Mouse (Mus musculus) testis, adult 2 months (tissue): Measurements from ENCODE around the gene Slc26a8.

Experiments
- CTCF ChIP-seq: fragments of 200-500 bp; IDR thresholded peaks from 2 replicates; pipeline ENCODE4 v1.5.1; 2012; ENCODE audit warnings: low read depth, mild to moderate bottlenecking, inconsistent platforms, low read length, moderate library complexity; ENCODE audit not compliant: control insufficient read depth, insufficient read depth, insufficient replicate concordance
- POLR2A ChIP-seq: fragments of 200-500 bp; IDR thresholded peaks from 2 replicates; pipeline ENCODE4 v1.6.1; 2012; ENCODE audit warnings: low read depth, mild to moderate bottlenecking, inconsistent platforms, low read length, moderate library complexity; ENCODE audit not compliant: control insufficient read depth

- TF ChIP-seq CTCF = no peak
- TF ChIP-seq POLR2A = no peak
Observed at GRCm38 (mm10) chr17:28712305-28712704, 22.3 kb upstream of the Slc26a8 start.
